Mouse (Mus musculus): Measurements from ENCODE around the gene Slc35c2. TPM values are rescaled to one million over a fixed set of nuclear protein-coding genes. Genes with fewer than 3 reads are reported as not detected.

Slc35c2 gene
- polyA plus RNA-seq, 1 experiment from 2014 or later = 62.4 TPM

DNA sequence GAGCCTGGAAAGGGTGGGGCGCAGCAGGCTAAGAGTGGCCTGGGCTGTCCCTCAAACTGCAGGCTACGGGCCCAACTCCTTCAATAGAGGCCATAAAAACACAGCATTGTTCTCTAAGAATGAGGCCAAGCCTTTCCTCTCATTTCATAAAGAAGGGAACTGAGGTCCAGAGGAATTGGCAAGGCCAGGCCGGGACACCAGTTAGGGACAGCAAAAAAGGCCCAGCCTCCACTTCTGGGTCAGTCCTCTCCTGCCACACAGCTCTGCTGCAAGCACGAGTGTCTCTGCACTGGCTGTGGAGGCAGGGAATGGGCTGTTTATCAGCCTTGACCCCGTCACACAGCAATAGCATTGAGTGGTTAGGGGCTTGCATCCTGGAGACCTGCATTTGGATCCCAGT is 35.8 kb upstream of the Slc35c2 start:
- H3K9ac ChIP-seq (replicated peaks; ENCODE audit: low read length) = peak overlapping the region; percentile 49
- peak overlapping the region; percentile 94; the same call in 1 of the 2 replicates for H3K4me2 ChIP-seq (replicated peaks; ENCODE audit: low read depth, low read length)
- peaks cover 78% of the 10 kb centered on the region for H3K4me1 ChIP-seq (ENCODE audit: insufficient read depth, low read length)
- peaks cover 3% of the 10 kb centered on the region; the same call in 1 of the 2 replicates for H3K36me3 ChIP-seq (ENCODE audit: insufficient read depth, low read length)
- ATAC-seq (ENCODE audit: low FRiP score, low TSS enrichment) = no peak
- H3K9me3 ChIP-seq (ENCODE audit: low read length) = no peaks in the 10 kb centered on the region
- WGBS = 57% methylated on average over 5 of the region's 5 CpGs
- peak overlapping the region; percentile 76 for H3K27ac ChIP-seq (ENCODE audit: low read length)
- H3K4me3 ChIP-seq (ENCODE audit: low read length) = peak overlapping the region; percentile 3; the same call in 1 of the 2 replicates
- H3K27me3 ChIP-seq (ENCODE audit: insufficient read depth, low read length) = no peaks in the 10 kb centered on the region

- Histone ChIP-seq H3K4me2 (replicated peaks; ENCODE audit: low read depth, low read length) (no peak overlapping the region), H3K9me3 (ENCODE audit: low read length) (no peaks in the 10 kb centered on the region), H3K27ac (ENCODE audit: low read length) (peak overlapping the region; percentile 84; the same call in 1 of the 2 replicates), H3K9ac (replicated peaks; ENCODE audit: low read length) (peak overlapping the region; percentile 32; the same call in 1 of the 2 replicates), H3K27me3 (ENCODE audit: insufficient read depth, low read length) (no peaks in the 10 kb centered on the region), H3K36me3 (ENCODE audit: insufficient read depth, low read length) (peaks cover 3% of the 10 kb centered on the region; the same call in 1 of the 2 replicates), H3K4me3 (ENCODE audit: low read length) (no peak overlapping the region), H3K4me1 (ENCODE audit: insufficient read depth, low read length) (peaks cover 87% of the 10 kb centered on the region)
- no peak for ATAC-seq (ENCODE audit: low FRiP score, low TSS enrichment)
- WGBS = 84% methylated on average over 22 of the region's 22 CpGs
These were observed 34.5 kb upstream of the Slc35c2 start for GRCm38 (mm10) chr2:165321981-165322735.

- no peak for ATAC-seq (ENCODE audit: low FRiP score, low TSS enrichment)
- Histone ChIP-seq H3K4me1 (ENCODE audit: insufficient read depth, low read length) (peaks cover 90% of the 10 kb centered on the region), H3K27ac (ENCODE audit: low read length) (peak overlapping the region; percentile 84), H3K36me3 (ENCODE audit: insufficient read depth, low read length) (peaks cover 3% of the 10 kb centered on the region; the same call in 1 of the 2 replicates), H3K27me3 (ENCODE audit: insufficient read depth, low read length) (no peaks in the 10 kb centered on the region), H3K4me3 (ENCODE audit: low read length) (no peak overlapping the region), H3K4me2 (replicated peaks; ENCODE audit: low read depth, low read length) (no peak overlapping the region; the same call in 1 of the 2 replicates), H3K9me3 (ENCODE audit: low read length) (no peaks in the 10 kb centered on the region), H3K9ac (replicated peaks; ENCODE audit: low read length) (peak overlapping the region; percentile 32)
- 53% methylated on average over 8 of the region's 8 CpGs for WGBS
These were observed 33.8 kb upstream of the Slc35c2 start for GRCm38 (mm10) chr2:165321381-165321888.

DNA sequence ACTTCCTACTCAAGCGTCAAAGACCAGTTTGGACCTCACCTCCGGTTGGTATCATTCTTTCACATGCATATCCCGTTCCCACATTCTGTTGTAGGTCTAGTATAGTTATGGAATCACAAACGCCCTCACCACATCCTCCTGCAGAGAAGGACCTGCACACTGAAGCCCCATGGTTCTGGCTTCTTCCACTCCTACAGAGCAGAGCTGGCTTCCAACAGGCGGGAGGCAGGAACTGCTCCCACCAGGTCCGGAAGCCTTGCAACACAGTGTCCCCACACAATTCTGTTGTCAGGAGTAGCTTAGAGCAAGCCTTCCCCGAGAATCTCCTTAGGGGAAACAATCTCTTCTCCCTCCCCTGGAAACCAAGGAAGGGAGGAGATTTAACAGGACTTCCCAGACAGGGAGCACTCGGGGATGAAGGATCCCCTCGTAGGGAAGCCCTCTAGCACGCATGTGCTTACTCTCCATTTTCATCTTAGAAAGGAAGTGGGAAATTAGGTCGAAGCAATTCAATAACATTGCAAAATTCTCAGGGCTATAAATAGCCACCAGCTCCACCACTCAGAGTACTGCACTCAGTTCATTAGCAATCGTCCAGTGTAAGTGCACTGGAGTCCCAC is 33.0 kb upstream of the Slc35c2 start:
- H3K36me3 ChIP-seq (ENCODE audit: insufficient read depth, low read length) = peaks cover 9% of the 10 kb centered on the region
- no peak for ATAC-seq (ENCODE audit: low FRiP score, low TSS enrichment)
- 0 out of 2 replicates have a peak overlapping the region, but pooled peaks have one; percentile 32 for H3K9ac ChIP-seq (replicated peaks; ENCODE audit: low read length)
- H3K4me1 ChIP-seq (ENCODE audit: insufficient read depth, low read length) = peaks cover 95% of the 10 kb centered on the region
- peak overlapping the region; percentile 84 for H3K27ac ChIP-seq (ENCODE audit: low read length)
- no peak overlapping the region; the same call in 1 of the 2 replicates for H3K4me2 ChIP-seq (replicated peaks; ENCODE audit: low read depth, low read length)
- no peaks in the 10 kb centered on the region for H3K27me3 ChIP-seq (ENCODE audit: insufficient read depth, low read length)
- H3K4me3 ChIP-seq (ENCODE audit: low read length) = no peak overlapping the region
- no peaks in the 10 kb centered on the region for H3K9me3 ChIP-seq (ENCODE audit: low read length)
- 48% methylated on average over 12 of the region's 12 CpGs for WGBS

- H3K4me1 ChIP-seq (ENCODE audit: insufficient read depth, low read length) = peaks cover 89% of the 10 kb centered on the region
- no peak overlapping the region for H3K4me3 ChIP-seq (ENCODE audit: low read length)
- WGBS = 30% methylated on average over 4 of the region's 4 CpGs
- H3K27ac ChIP-seq (ENCODE audit: low read length) = 0 out of 2 replicates have a peak overlapping the region, but pooled peaks have one; percentile 3
- H3K27me3 ChIP-seq (ENCODE audit: insufficient read depth, low read length) = no peaks in the 10 kb centered on the region
- no peak for ATAC-seq (ENCODE audit: low FRiP score, low TSS enrichment)
- H3K4me2 ChIP-seq (replicated peaks; ENCODE audit: low read depth, low read length) = no peak overlapping the region
- H3K9ac ChIP-seq (replicated peaks; ENCODE audit: low read length) = no peak overlapping the region
- H3K36me3 ChIP-seq (ENCODE audit: insufficient read depth, low read length) = peaks cover 18% of the 10 kb centered on the region
- no peaks in the 10 kb centered on the region for H3K9me3 ChIP-seq (ENCODE audit: low read length)
These were observed 31.8 kb upstream of the Slc35c2 start for GRCm38 (mm10) chr2:165319503-165319902.

DNA sequence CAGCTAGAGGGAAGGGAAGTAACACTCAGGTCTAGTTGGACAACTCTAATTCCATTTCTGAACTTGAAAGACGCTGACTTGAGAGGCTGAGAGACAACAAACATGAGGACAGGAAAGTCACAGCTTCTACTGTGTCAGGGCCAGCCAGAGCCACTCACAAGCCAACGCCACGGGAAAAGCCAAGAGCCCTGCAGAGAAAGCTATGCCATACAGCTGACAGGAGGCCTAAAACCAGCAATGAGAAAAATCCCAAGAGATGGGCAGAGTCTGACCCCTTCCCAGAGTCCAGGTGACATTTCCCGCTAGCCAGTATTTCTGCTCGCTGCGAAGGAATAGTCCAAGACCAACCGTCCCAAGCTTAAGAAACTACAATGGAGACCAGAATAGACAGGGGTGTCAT is 31.3 kb upstream of the Slc35c2 start:
- Histone ChIP-seq H3K4me2 (replicated peaks; ENCODE audit: low read depth, low read length) (no peak overlapping the region), H3K27ac (ENCODE audit: low read length) (0 out of 2 replicates have a peak overlapping the region, but pooled peaks have one; percentile 3), H3K4me1 (ENCODE audit: insufficient read depth, low read length) (peaks cover 88% of the 10 kb centered on the region), H3K4me3 (ENCODE audit: low read length) (no peak overlapping the region), H3K9ac (replicated peaks; ENCODE audit: low read length) (no peak overlapping the region), H3K36me3 (ENCODE audit: insufficient read depth, low read length) (peaks cover 18% of the 10 kb centered on the region), H3K27me3 (ENCODE audit: insufficient read depth, low read length) (no peaks in the 10 kb centered on the region), H3K9me3 (ENCODE audit: low read length) (no peaks in the 10 kb centered on the region)
- ATAC-seq (ENCODE audit: low FRiP score, low TSS enrichment) = no peak
- WGBS = 77% methylated on average over 7 of the region's 7 CpGs

GRCm38 (mm10) chr2:165317621-165318263 is 30.1 kb upstream of the Slc35c2 start:
- Histone ChIP-seq H3K9ac (replicated peaks; ENCODE audit: low read length) (peak overlapping the region; percentile 48; the same call in 1 of the 2 replicates), H3K36me3 (ENCODE audit: insufficient read depth, low read length) (peaks cover 21% of the 10 kb centered on the region), H3K27me3 (ENCODE audit: insufficient read depth, low read length) (no peaks in the 10 kb centered on the region), H3K4me1 (ENCODE audit: insufficient read depth, low read length) (peaks cover 85% of the 10 kb centered on the region), H3K4me2 (replicated peaks; ENCODE audit: low read depth, low read length) (peak overlapping the region; percentile 17; the same call in 1 of the 2 replicates), H3K27ac (ENCODE audit: low read length) (peak overlapping the region; percentile 79), H3K9me3 (ENCODE audit: low read length) (no peaks in the 10 kb centered on the region), H3K4me3 (ENCODE audit: low read length) (no peak overlapping the region)
- 47% methylated on average over 16 of the region's 16 CpGs for WGBS
- no peak for ATAC-seq (ENCODE audit: low FRiP score, low TSS enrichment)

DNA sequence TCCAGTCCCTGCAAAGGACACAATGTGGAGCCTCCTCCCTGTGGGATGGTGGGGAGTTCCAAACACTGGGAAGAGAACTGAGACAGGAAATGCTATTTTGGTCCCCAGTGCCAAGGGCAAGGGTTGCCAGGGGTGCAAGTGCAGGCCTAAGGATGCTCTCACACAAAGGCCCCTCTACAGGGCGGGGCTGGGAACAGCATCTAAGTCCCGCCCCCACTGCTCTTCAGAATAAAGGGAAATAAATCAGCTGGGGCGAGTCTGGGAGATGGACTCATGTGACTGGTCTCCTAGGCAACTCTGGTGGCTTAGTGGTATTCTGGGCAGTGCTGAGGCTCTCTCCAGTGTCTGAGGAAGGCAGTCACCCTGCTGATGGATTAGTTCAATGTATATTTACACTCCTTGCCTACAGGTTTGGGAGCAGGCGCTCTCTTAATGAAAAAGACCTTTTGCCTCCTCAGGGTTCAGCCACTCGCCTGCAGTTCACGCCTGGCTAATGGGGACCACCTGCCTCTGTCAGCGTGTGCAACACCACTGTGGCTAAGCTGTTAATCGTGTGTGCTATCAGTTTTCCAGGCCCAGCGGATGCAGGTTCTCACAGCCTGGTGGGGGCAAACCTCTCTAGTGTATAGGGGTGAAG is 29.3 kb upstream of the Slc35c2 start:
- peaks cover 79% of the 10 kb centered on the region for H3K4me1 ChIP-seq (ENCODE audit: insufficient read depth, low read length)
- peak overlapping the region; percentile 48; the same call in 1 of the 2 replicates for H3K9ac ChIP-seq (replicated peaks; ENCODE audit: low read length)

DNA sequence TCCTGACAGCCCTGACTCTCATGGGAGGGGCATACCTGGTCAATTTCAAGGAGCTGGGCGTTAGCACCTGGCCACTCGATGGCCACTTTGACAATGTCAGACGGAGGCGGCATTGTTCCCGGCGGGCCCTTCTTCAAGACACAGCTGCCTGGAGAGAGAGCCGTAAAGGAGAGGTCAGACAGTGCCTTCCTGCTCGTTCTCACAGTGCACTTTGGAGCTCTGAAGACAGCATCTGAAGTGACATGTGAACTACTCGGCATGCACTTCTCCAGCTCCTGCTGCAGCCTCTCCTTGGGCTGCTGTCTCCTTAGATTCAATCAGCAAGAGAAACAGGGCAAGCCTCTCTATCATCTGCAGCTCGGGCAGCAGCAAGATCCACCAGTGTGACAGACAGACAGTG is 28.5 kb upstream of the Slc35c2 start:
- Histone ChIP-seq H3K27ac (ENCODE audit: low read length) (peak overlapping the region; percentile 76), H3K9ac (replicated peaks; ENCODE audit: low read length) (peak overlapping the region; percentile 48; the same call in 1 of the 2 replicates), H3K4me3 (ENCODE audit: low read length) (no peak overlapping the region), H3K36me3 (ENCODE audit: insufficient read depth, low read length) (peaks cover 28% of the 10 kb centered on the region), H3K4me1 (ENCODE audit: insufficient read depth, low read length) (peaks cover 72% of the 10 kb centered on the region), H3K27me3 (ENCODE audit: insufficient read depth, low read length) (no peaks in the 10 kb centered on the region), H3K4me2 (replicated peaks; ENCODE audit: low read depth, low read length) (no peak overlapping the region), H3K9me3 (ENCODE audit: low read length) (no peaks in the 10 kb centered on the region)
- no peak for ATAC-seq (ENCODE audit: low FRiP score, low TSS enrichment)
- 48% methylated on average over 10 of the region's 10 CpGs for WGBS

More for the DNA sequence above, 29.3 kb upstream of the Slc35c2 start:
- 7% methylated on average over 9 of the region's 9 CpGs for WGBS
- Histone ChIP-seq H3K36me3 (ENCODE audit: insufficient read depth, low read length) (peaks cover 25% of the 10 kb centered on the region), H3K27me3 (ENCODE audit: insufficient read depth, low read length) (no peaks in the 10 kb centered on the region), H3K4me3 (ENCODE audit: low read length) (0 out of 2 replicates have a peak overlapping the region, but pooled peaks have one; percentile 2), H3K9me3 (ENCODE audit: low read length) (no peaks in the 10 kb centered on the region), H3K27ac (ENCODE audit: low read length) (peak overlapping the region; percentile 79), H3K4me2 (replicated peaks; ENCODE audit: low read depth, low read length) (peak overlapping the region; percentile 17)
- peak; percentile 83 for ATAC-seq (ENCODE audit: low FRiP score, low TSS enrichment)

Data from kidney, embryonic 16.5 days (tissue).